Mouse (Mus musculus): ENCODE measurements around the gene Tssk6.

DNA sequence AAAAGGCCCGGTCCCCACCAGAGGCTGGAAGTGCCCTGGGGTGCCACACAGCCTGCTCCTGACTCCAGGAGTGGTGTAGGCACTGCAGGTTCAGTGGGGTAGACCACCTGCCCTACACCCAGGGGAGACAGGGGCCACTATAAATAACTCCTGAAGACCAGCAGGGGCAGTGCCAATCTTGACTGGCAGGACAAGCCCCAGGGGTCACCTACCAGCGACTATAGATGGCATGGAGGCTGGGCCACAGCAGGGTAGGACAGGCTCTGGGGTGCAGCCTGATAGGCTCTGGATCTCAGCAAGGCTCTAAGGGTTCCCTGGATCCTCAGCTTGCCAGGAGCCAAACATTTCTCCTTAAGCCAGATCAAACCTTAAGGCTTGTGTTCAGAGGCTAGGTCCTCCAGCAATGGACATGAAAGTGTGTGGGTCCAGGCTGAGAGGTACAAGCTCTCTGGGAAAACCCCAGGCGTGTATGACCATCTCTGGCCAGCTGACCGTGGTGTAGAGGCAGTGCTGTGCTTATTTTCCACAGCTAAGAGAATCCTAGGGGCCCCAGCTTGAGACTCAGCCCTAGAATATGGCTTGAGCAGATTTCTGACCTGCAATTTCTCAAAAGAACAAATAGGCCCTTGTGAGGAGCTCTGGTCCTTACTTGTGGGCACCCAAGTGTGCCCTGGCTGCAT is 6.1 kb upstream of the Tssk6 start:
- TF ChIP-seq POLR2A (IDR thresholded peaks at IDR 0.05; ENCODE audit: control insufficient read depth, extremely low read depth, insufficient read depth, low read length, poor library complexity) (no peak), CTCF (IDR thresholded peaks at IDR 0.05; ENCODE audit: borderline replicate concordance, control insufficient read depth, extremely low read depth, insufficient read depth, low read length, poor library complexity) (no peak)
